Mouse (Mus musculus) Patski (cell line): ENCODE results near the gene Elmo3. TPM values are rescaled to one million over a fixed set of nuclear protein-coding genes. Genes with fewer than 3 reads are reported as not detected.
"Not testable (repeated sequence)": the region's sequence is repeated elsewhere in the genome, so short reads cannot be mapped to it uniquely, and the experiment has no call there.

ENCODE experiments used
- ATAC-seq: fragments of 100-300 bp; one replicate; pipeline ENCODE4 v1.8.0; 2021
- CTCF ChIA-PET: fragments of 350-600 bp; sonication (Branson Sonifier 250); formaldehyde crosslinking; loops from one replicate; lab custom pipeline; 2022; ENCODE audit warnings: inconsistent platforms; lab: Charles Lee
- POLR2A ChIA-PET: fragments of 350-600 bp; sonication (Branson Sonifier 250); formaldehyde crosslinking; loops from one replicate; lab custom pipeline; 2022; ENCODE audit warnings: antibody characterized with exemption, inconsistent platforms; lab: Charles Lee
- DNase-seq: peaks from one replicate; pipeline ENCODE4 v3.0.0-alpha.2; 2011; ENCODE audit warnings: low read depth, low spot score
- H3K27me3 ChIP-seq: fragments of 371-371 bp; one replicate; pipeline ENCODE4 v1.5.1; 2021
- CTCF ChIP-seq: fragments of 100-300 bp; IDR thresholded peaks from one replicate; pipeline ENCODE4 v1.5.1; 2021
- in situ Hi-C: fragments of 300-500 bp; cut with MboI; formaldehyde crosslinking; loops from 3 replicates; pipeline ENCODE4 v1.11.1; 2018; ENCODE audit warnings: low pct_unique_long_range_greater_than_20kb, mixed read lengths
- polyA plus RNA-seq: library from polyadenylated mRNA; unstranded; gene quantifications from one replicate; pipeline ENCODE4 v1.2.3, GENCODE M21; 2021

Gene Elmo3
- polyA plus RNA-seq, 1 experiment from 2014 or later, result 7.2 TPM

GRCm38 (mm10) chr8:105288958-105289732 lies 16.3 kb upstream of the Elmo3 start:
- peak; percentile 82 for ATAC-seq
- no peak for TF ChIP-seq CTCF

GRCm38 (mm10) chr8:105289805-105290460 lies 15.5 kb upstream of the Elmo3 start, which contains the start of gene 4931428F04Rik:
Gene 4931428F04Rik, minus strand, starts transcription at chr8:105289864.
- no peaks in the 10 kb centered on the region for H3K27me3 ChIP-seq
- ATAC-seq (no peak), DNase-seq (no peak)
- in situ Hi-C loops, result loop anchor here (10.0 kb wide), 1 partner anchor 655 kb away; the partner anchor contains the start of gene Rrad
- ChIA-PET POLR2A (interaction anchor here (0.6 to 2.4 kb wide), 3 partner anchors 14 to 28 kb away, joined by 4 to 6 read pairs (median 4); partner anchors contain the start of genes Fbxl8 and Tradd), CTCF (interaction anchor here (0.8 to 1.9 kb wide), 10 partner anchors 13 to 602 kb away, joined by 3 to 8 read pairs (median 4); partner anchors contain the start of gene Nol3)
- TF ChIP-seq CTCF, result no peak

More at GRCm38 (mm10) chr8:105288958-105289732, 16.3 kb upstream of the Elmo3 start:
- in situ Hi-C loops, result no loop called here
- peak; percentile 84 for DNase-seq
- ChIA-PET POLR2A (interaction anchor here (1.3 to 2.4 kb wide), 2 partner anchors 15 to 24 kb away, joined by 4 to 6 read pairs; partner anchors contain the start of genes Fbxl8 and Tradd), CTCF (interaction anchor here (0.9 kb wide), 1 partner anchor 168 kb away, joined by 3 read pairs; no protein-coding TSS in a partner anchor)
- no peaks in the 10 kb centered on the region for H3K27me3 ChIP-seq

GRCm38 (mm10) chr8:105290554-105291314 lies 14.7 kb upstream of the Elmo3 start:
- CTCF ChIA-PET, result interaction anchor here (0.7 to 1.9 kb wide), 18 partner anchors 12 to 602 kb away, joined by 3 to 8 read pairs (median 3); partner anchors contain the start of gene Nol3
- POLR2A ChIA-PET, result interaction anchor here (0.5 to 2.4 kb wide), 4 partner anchors 10 to 719 kb away, joined by 4 to 6 read pairs (median 4); no protein-coding TSS in a partner anchor
- in situ Hi-C loops, result loop anchor here (10.0 kb wide), 1 partner anchor 656 kb away; the partner anchor contains the start of gene Rrad
- H3K27me3 ChIP-seq, result no peaks in the 10 kb centered on the region
- peak; percentile 5 for ATAC-seq
- TF ChIP-seq CTCF, result no peak
- no peak for DNase-seq

GRCm38 (mm10) chr8:105291364-105291763 lies 14.0 kb upstream of the Elmo3 start:
- ChIA-PET CTCF (interaction anchor here (0.7 to 1.9 kb wide), 15 partner anchors 11 to 174 kb away, joined by 3 to 8 read pairs (median 3); no protein-coding TSS in a partner anchor), POLR2A (interaction anchor here (1.1 to 2.4 kb wide), 2 partner anchors 10 to 13 kb away, joined by 4 to 6 read pairs; no protein-coding TSS in a partner anchor)
- in situ Hi-C loops, result loop anchor here (10.0 kb wide), 1 partner anchor 657 kb away; the partner anchor contains the start of gene Rrad
- not testable (repeated sequence) for ATAC-seq, H3K27me3 ChIP-seq, DNase-seq

- ChIA-PET CTCF (interaction anchor here (0.7 to 1.2 kb wide), 3 partner anchors 15 to 171 kb away, joined by 3 read pairs; no protein-coding TSS in a partner anchor), POLR2A (interaction anchor here (2.4 kb wide), 1 partner anchor 12 kb away, joined by 6 read pairs; no protein-coding TSS in a partner anchor)
- ATAC-seq, DNase-seq, H3K27me3 ChIP-seq: not testable (repeated sequence)
- in situ Hi-C loops, result loop anchor here (10.0 kb wide), 1 partner anchor 657 kb away; the partner anchor contains the start of gene Rrad
These were observed 13.6 kb upstream of the Elmo3 start for GRCm38 (mm10) chr8:105291802-105292201.

- POLR2A ChIA-PET, result interaction anchor here (0.9 kb wide), 1 partner anchor 64 kb away, joined by 3 read pairs; no protein-coding TSS in a partner anchor
- CTCF ChIA-PET, result interaction anchor here (1.2 kb wide), 1 partner anchor 171 kb away, joined by 3 read pairs; no protein-coding TSS in a partner anchor
- in situ Hi-C loops, result loop anchor here (10.0 kb wide), 1 partner anchor 658 kb away; the partner anchor contains the start of gene Rrad
- no peak for DNase-seq
- TF ChIP-seq CTCF, result no peak
- no peaks in the 10 kb centered on the region for H3K27me3 ChIP-seq
- ATAC-seq, result peak; percentile 61
These were observed 12.9 kb upstream of the Elmo3 start for GRCm38 (mm10) chr8:105292471-105292870.

- ChIA-PET CTCF (interaction anchor here (0.9 kb wide), 1 partner anchor 142 kb away, joined by 3 read pairs; no protein-coding TSS in a partner anchor), POLR2A (no interaction called here)
- no peak for DNase-seq
- no peaks in the 10 kb centered on the region for H3K27me3 ChIP-seq
- no peak for ATAC-seq
- TF ChIP-seq CTCF, result no peak
- in situ Hi-C loops, result loop anchor here (10.0 kb wide), 1 partner anchor 659 kb away; the partner anchor contains the start of gene Rrad
These were observed 12.0 kb upstream of the Elmo3 start for GRCm38 (mm10) chr8:105293405-105293804.

GRCm38 (mm10) chr8:105294776-105295175 lies 10.6 kb upstream of the Elmo3 start:
- ATAC-seq (no peak), DNase-seq (no peak)
- POLR2A ChIA-PET, result no interaction called here
- in situ Hi-C loops, result loop anchor here (10.0 kb wide), 1 partner anchor 660 kb away; the partner anchor contains the start of gene Rrad
- TF ChIP-seq CTCF, result no peak
- H3K27me3 ChIP-seq, result no peaks in the 10 kb centered on the region
- CTCF ChIA-PET, result interaction anchor here (1.4 to 1.7 kb wide), 2 partner anchors 15 to 174 kb away, joined by 3 to 4 read pairs; no protein-coding TSS in a partner anchor

GRCm38 (mm10) chr8:105295256-105295655 lies 10.1 kb upstream of the Elmo3 start:
- ChIA-PET CTCF (interaction anchor here (1.4 to 1.7 kb wide), 2 partner anchors 15 to 175 kb away, joined by 3 to 4 read pairs; no protein-coding TSS in a partner anchor), POLR2A (no interaction called here)
- no peak for TF ChIP-seq CTCF
- in situ Hi-C loops, result loop anchor here (10.0 kb wide), 1 partner anchor 660 kb away; the partner anchor contains the start of gene Rrad
- no peak for DNase-seq
- H3K27me3 ChIP-seq, result no peaks in the 10 kb centered on the region
- ATAC-seq, result no peak
